Mouse (Mus musculus) heart, embryonic 15.5 days (tissue): ENCODE measurements at regions not wholly inside any gene's neighbourhood (a gene's known extent, or its start where the extent isn't known, plus 50 kb on each side); places are given as distances from the start of the nearest gene placed in this dataset.
"Not testable (repeated sequence)": the region's sequence is repeated elsewhere in the genome, so short reads cannot be mapped to it uniquely, and the experiment has no call there.

ENCODE experiments used
- ATAC-seq: fragments of 200-750 bp; cut with Nextera tagmentation; replicated peaks from 2 replicates; pipeline ENCODE4 v1.8.0; 2017; ENCODE audit warnings: low read depth, moderate TSS enrichment; ENCODE audit not compliant: insufficient number of reproducible peaks, insufficient read depth, low FRiP score
- H3K27ac ChIP-seq: fragments of 300-500 bp; sonication (generic); 2 replicates; pipeline ENCODE4 v1.5.1; 2015; ENCODE audit warnings: mild to moderate bottlenecking, inconsistent platforms
- H3K27me3 ChIP-seq: fragments of 300-500 bp; sonication (generic); 2 replicates; pipeline ENCODE4 v1.6.1; 2015; ENCODE audit warnings: inconsistent platforms
- H3K36me3 ChIP-seq: fragments of 300-500 bp; sonication (generic); 2 replicates; pipeline ENCODE4 v1.6.1; 2015; ENCODE audit warnings: mild to moderate bottlenecking, inconsistent platforms
- H3K4me1 ChIP-seq: fragments of 300-500 bp; sonication (generic); replicated peaks from 2 replicates; pipeline ENCODE4 v1.6.1; 2015; ENCODE audit warnings: inconsistent platforms
- H3K4me2 ChIP-seq: fragments of 300-500 bp; sonication (generic); 2 replicates; pipeline ENCODE4 v1.6.1; 2015; ENCODE audit warnings: inconsistent platforms, mild to moderate bottlenecking, moderate library complexity
- H3K4me3 ChIP-seq: fragments of 300-500 bp; sonication (generic); 2 replicates; pipeline ENCODE4 v1.5.1; 2015; ENCODE audit warnings: mild to moderate bottlenecking, inconsistent platforms
- H3K9ac ChIP-seq: fragments of 300-500 bp; sonication (generic); 2 replicates; pipeline ENCODE4 v1.6.1; 2015; ENCODE audit warnings: mild to moderate bottlenecking, inconsistent platforms
- H3K9me3 ChIP-seq: fragments of 300-500 bp; sonication (generic); replicated peaks from 2 replicates; pipeline ENCODE4 v1.6.1; 2016; ENCODE audit warnings: inconsistent platforms
- WGBS: fragments of 180-500 bp; shearing (Covaris S2); methylation state at CpG from one replicate; pipeline ENCODE4 v1.1.7; 2015; ENCODE audit warnings: mixed read lengths; 5-methylcytosine and 5-hydroxymethylcytosine counted together

GRCm38 (mm10) chr16:76958597-76959392 lies 54.7 kb upstream of the Usp25 start:
- Histone ChIP-seq H3K27ac (no peak overlapping the region), H3K4me1 (peaks cover 4% of the 10 kb centered on the region; the same call in 1 of the 2 replicates), H3K9ac (no peak overlapping the region), H3K36me3 (no peaks in the 10 kb centered on the region), H3K27me3 (no peaks in the 10 kb centered on the region), H3K4me2 (no peak overlapping the region), H3K9me3 (no peaks in the 10 kb centered on the region), H3K4me3 (no peak overlapping the region)
- 50% methylated on average over 7 of the region's 7 CpGs for WGBS
- ATAC-seq = no peak

- H3K4me1 ChIP-seq = peaks cover 4% of the 10 kb centered on the region; the same call in 1 of the 2 replicates
- WGBS = 56% methylated on average over 3 of the region's 3 CpGs
- H3K9me3 ChIP-seq = no peaks in the 10 kb centered on the region
- H3K27me3 ChIP-seq = no peaks in the 10 kb centered on the region
- H3K4me3 ChIP-seq = no peak overlapping the region
- H3K9ac ChIP-seq = no peak overlapping the region
- no peak overlapping the region for H3K4me2 ChIP-seq
- ATAC-seq = no peak
- H3K36me3 ChIP-seq = no peaks in the 10 kb centered on the region
- H3K27ac ChIP-seq = no peak overlapping the region
Observed at GRCm38 (mm10) chr16:76957491-76957890, 56.0 kb upstream of the Usp25 start.

DNA sequence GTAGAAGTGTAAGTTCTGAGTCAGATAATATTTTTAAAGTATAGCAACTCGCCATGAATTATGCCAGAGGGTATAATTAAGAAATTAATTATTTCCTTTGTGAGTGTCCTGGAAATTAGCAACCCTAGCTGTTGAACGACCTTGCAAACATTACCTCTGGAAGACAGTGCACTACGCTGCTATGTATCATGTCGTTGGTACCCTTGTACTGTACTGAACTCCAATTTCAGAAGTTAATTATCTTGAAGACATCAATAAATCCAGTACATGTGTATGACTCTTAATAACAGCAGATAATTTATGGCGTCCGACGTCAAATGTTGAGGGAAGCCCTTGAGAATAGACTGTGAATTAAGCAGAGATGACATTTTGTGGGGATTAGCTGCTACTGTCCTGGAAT lies 56.4 kb upstream of the Usp25 start:
- 80% methylated on average over 7 of the region's 7 CpGs for WGBS
- no peak overlapping the region for H3K4me3 ChIP-seq
- H3K36me3 ChIP-seq = no peaks in the 10 kb centered on the region
- no peak overlapping the region for H3K9ac ChIP-seq
- no peak for ATAC-seq
- no peaks in the 10 kb centered on the region for H3K27me3 ChIP-seq
- no peaks in the 10 kb centered on the region for H3K9me3 ChIP-seq
- no peak overlapping the region for H3K27ac ChIP-seq
- H3K4me2 ChIP-seq = no peak overlapping the region
- peaks cover 4% of the 10 kb centered on the region; the same call in 1 of the 2 replicates for H3K4me1 ChIP-seq

GRCm38 (mm10) chr16:76950836-76951486 lies 62.5 kb upstream of the Usp25 start:
- no peaks in the 10 kb centered on the region for H3K4me1 ChIP-seq
- WGBS = 70% methylated on average over 10 of the region's 10 CpGs
- H3K27me3 ChIP-seq = no peaks in the 10 kb centered on the region
- H3K36me3 ChIP-seq = no peaks in the 10 kb centered on the region
- no peaks in the 10 kb centered on the region for H3K9me3 ChIP-seq
- H3K4me3 ChIP-seq = no peak overlapping the region
- no peak overlapping the region for H3K9ac ChIP-seq
- H3K4me2 ChIP-seq = no peak overlapping the region
- H3K27ac ChIP-seq = no peak overlapping the region
- no peak for ATAC-seq

DNA sequence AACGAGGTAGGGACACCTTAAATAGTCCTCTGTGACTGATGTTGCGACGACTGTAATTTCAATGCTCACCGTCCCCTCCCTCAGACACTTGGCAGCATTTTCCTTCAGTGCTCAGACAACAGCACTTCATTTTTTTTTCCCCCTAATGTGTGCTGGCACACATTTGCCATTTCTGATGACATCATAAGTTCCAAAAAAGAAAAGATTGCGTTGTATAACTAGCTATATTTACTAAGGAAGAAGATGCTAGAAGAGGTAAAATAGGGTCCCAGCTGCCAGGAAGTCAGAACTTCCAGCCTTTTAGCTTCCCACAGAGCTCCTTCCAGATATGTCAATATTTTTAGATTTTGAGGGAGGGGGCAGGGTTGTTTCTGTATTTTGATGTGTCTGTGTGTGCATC lies 66.5 kb upstream of the Usp25 start:
- WGBS = 63% methylated on average over 5 of the region's 5 CpGs

DNA sequence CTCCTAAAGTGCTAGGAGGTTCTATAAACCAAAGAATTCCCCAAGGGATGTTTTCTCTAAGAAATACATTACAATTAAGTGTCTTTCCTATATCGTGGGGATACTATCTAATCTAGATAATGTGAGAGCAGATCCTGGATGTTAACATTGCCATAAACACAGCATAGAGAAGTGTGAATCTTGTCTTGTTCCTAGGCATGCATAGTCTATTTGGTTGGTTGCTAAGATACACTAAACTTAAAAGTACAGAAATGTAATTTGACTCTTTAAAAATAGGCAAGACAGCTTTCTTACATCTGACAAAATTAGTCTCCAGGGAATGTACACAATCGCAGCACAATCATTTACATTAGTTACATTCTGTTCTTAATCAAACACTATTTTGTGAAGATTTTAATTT lies 75.4 kb upstream of the Usp25 start:
- no peaks in the 10 kb centered on the region for H3K4me1 ChIP-seq

More for the DNA sequence above, 66.5 kb upstream of the Usp25 start:
- Histone ChIP-seq H3K9me3 (no peaks in the 10 kb centered on the region), H3K4me2 (no peak overlapping the region), H3K4me1 (no peaks in the 10 kb centered on the region), H3K36me3 (no peaks in the 10 kb centered on the region), H3K4me3 (no peak overlapping the region), H3K9ac (no peak overlapping the region), H3K27me3 (no peaks in the 10 kb centered on the region), H3K27ac (no peak overlapping the region)
- ATAC-seq = no peak

GRCm38 (mm10) chr16:76927901-76928300 lies 85.6 kb upstream of the Usp25 start:
- no peaks in the 10 kb centered on the region for H3K27me3 ChIP-seq
- H3K4me1 ChIP-seq = no peaks in the 10 kb centered on the region
- H3K27ac ChIP-seq = no peak overlapping the region
- no peak overlapping the region for H3K4me3 ChIP-seq
- no peak overlapping the region for H3K4me2 ChIP-seq
- no peaks in the 10 kb centered on the region for H3K9me3 ChIP-seq
- 54% methylated on average over 6 of the region's 6 CpGs for WGBS
- H3K36me3 ChIP-seq = no peaks in the 10 kb centered on the region
- H3K9ac ChIP-seq = no peak overlapping the region
- ATAC-seq = no peak

More for the DNA sequence above, 75.4 kb upstream of the Usp25 start:
- WGBS = 63% methylated on average over 2 of the region's 2 CpGs
- H3K27ac ChIP-seq = no peak overlapping the region
- no peak overlapping the region for H3K4me3 ChIP-seq
- no peak for ATAC-seq
- H3K36me3 ChIP-seq = no peaks in the 10 kb centered on the region
- no peaks in the 10 kb centered on the region for H3K27me3 ChIP-seq
- H3K9ac ChIP-seq = no peak overlapping the region
- H3K4me2 ChIP-seq = no peak overlapping the region
- no peaks in the 10 kb centered on the region for H3K9me3 ChIP-seq

GRCm38 (mm10) chr16:76920137-76920536 lies 93.4 kb upstream of the Usp25 start:
- not testable (repeated sequence) for H3K4me2 ChIP-seq, ATAC-seq, H3K36me3 ChIP-seq, H3K9ac ChIP-seq, H3K4me1 ChIP-seq, H3K9me3 ChIP-seq, H3K27ac ChIP-seq, H3K27me3 ChIP-seq, H3K4me3 ChIP-seq
- 90% methylated on average over 11 of the region's 11 CpGs for WGBS

DNA sequence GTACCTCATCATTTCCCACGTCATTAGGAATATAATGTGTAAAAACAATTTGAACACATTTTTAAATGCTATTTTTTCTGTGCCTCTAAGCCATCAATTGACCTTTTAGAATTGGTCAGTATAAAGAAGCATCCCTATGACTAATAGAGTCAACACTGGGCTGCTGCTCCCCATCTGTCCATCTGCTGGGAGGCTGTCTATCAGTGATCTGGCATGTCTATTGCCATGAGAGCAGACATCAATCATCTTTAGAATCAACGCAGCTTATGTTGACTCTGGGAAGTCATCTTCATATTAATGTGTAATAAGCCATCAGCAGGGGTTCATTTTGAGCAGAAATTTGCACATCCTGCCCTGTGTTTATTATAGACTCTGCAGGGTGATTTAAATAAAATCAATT lies 94.9 kb upstream of the Usp25 start:
- H3K9ac ChIP-seq = no peak overlapping the region
- no peak for ATAC-seq
- WGBS = 69% methylated on average over 2 of the region's 2 CpGs

DNA sequence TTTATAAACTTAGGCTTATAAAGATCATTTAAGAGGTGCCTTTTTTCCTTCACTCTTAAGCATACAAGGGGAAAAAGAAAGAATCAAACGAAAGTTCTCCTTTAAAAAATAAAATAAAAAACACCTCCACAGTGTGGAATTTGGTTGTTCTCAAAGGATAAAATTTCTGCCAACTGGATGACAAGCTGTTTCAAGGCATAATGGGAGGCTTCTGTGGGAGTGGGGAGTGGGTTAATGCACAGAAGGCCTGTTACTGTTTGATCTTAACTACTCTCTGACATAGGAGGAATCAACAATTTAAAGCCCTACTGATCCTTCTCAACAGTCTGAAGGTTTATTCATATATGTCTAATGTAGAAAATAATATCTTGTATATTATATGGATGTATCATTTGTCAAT lies 99.2 kb upstream of the Usp25 start:
- Histone ChIP-seq H3K4me1 (no peaks in the 10 kb centered on the region), H3K9ac (no peak overlapping the region), H3K36me3 (no peaks in the 10 kb centered on the region), H3K4me2 (no peak overlapping the region), H3K9me3 (no peaks in the 10 kb centered on the region), H3K27me3 (no peaks in the 10 kb centered on the region), H3K4me3 (no peak overlapping the region), H3K27ac (no peak overlapping the region)
- WGBS = 58% methylated on average over 1 of the region's 1 CpGs
- no peak for ATAC-seq

More for the DNA sequence above, 94.9 kb upstream of the Usp25 start:
- H3K9me3 ChIP-seq = no peaks in the 10 kb centered on the region
- H3K36me3 ChIP-seq = no peaks in the 10 kb centered on the region
- no peak overlapping the region for H3K27ac ChIP-seq
- H3K4me3 ChIP-seq = no peak overlapping the region
- H3K27me3 ChIP-seq = no peaks in the 10 kb centered on the region
- no peak overlapping the region for H3K4me2 ChIP-seq
- H3K4me1 ChIP-seq = no peaks in the 10 kb centered on the region

- Histone ChIP-seq H3K4me1 (no peaks in the 10 kb centered on the region), H3K9me3 (no peaks in the 10 kb centered on the region), H3K4me3 (no peak overlapping the region), H3K36me3 (no peaks in the 10 kb centered on the region), H3K9ac (no peak overlapping the region), H3K27me3 (no peaks in the 10 kb centered on the region), H3K4me2 (no peak overlapping the region), H3K27ac (no peak overlapping the region)
- 64% methylated on average over 11 of the region's 11 CpGs for WGBS
- no peak for ATAC-seq
Observed at GRCm38 (mm10) chr16:76905205-76905996, 108.1 kb upstream of the Usp25 start.
